Mouse (Mus musculus): Measurements from ENCODE around the gene Zfp69. TPM values are rescaled to one million over a fixed set of nuclear protein-coding genes. Genes with fewer than 3 reads are reported as not detected.

The Zfp69 gene
- total RNA-seq (2023): 9.2 TPM

GRCm38 (mm10) chr4:120951428-120951973 is at the start of gene Zfp69:
TSS of gene Zfp69 (minus strand) at chr4:120951699.

GRCm38 (mm10) chr4:120924554-120925299 is 26.8 kb downstream of the Zfp69 start, which contains the start of gene Exo5:
TSS of gene Exo5 (minus strand) at chr4:120925017.

Other genes starting within 250 kb of the Zfp69 start
- gene Kcnq4, start 203.1 kb downstream of the Zfp69 start, total RNA-seq (2023): not detected
- gene Nfyc, start 120.1 kb downstream of the Zfp69 start, total RNA-seq (2023): 101 TPM
- gene Rims3, start 96.9 kb downstream of the Zfp69 start, total RNA-seq (2023): 2.8 TPM
- 7.9 TPM for gene Exo5, start 26.7 kb downstream of the Zfp69 start, total RNA-seq (2023)
- gene Smap2, start 65.5 kb upstream of the Zfp69 start, total RNA-seq (2023): 146 TPM
- gene Col9a2, start 87.7 kb upstream of the Zfp69 start, total RNA-seq (2023): not detected
- gene Zmpste24, start 146.5 kb upstream of the Zfp69 start, total RNA-seq (2023): 31.1 TPM
- gene Tmco2, start 157.5 kb upstream of the Zfp69 start, total RNA-seq (2023): not detected